Mouse (Mus musculus) induced T-regulatory cell, adult 2 months (primary cell): ENCODE data around the gene Htr1f.

Experiments used
- DNase-seq: peaks from one replicate; pipeline ENCODE4 v3.0.0-alpha.2; 2012; ENCODE audit warnings: low read depth

Htr1f gene

DNA sequence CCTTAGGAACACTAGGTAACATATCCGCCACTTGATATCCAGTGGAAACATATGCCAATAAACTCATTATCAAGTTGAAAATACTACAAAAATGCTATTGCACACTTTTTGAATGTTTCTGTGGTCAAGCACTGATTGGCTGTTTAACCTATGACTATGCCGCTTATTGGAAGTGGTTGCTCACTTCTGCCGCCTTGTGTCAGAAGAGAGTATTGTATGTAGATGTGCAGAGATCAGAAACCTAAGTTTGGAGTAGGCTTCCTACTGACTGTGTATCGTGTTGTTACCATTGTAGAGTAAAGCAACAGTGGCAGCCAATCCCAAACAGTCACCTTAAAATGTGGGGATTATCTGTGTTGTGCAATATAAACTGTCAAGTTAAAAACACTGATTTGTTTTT lies 144.0 kb downstream of the Htr1f start:
- peak; percentile 70 for DNase-seq

DNA sequence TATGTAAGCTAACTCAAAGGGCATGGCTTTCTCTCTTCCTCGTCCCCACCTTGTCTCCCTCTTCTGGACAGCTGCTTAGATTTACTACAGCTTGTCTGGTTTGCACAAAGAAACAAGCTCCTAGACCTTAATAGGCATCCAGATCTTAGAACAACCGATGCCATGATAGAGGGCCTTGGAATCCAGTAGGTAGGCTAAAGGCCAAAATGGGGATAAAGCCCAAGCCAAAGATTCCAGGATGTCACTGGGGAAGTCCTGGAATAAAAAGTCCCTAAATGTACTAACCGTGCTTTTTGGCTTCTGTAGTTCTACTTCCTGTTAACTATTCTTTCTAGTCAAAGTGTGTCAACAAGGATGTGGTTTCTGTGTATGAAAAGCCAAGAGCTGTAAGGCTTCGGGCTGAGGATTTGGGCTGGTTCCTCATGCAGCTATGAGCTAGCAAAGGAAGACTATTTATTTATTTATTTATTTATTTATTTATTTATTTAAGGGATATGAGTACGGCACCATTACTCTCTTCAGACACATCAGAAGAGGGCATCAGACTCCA lies 163.9 kb downstream of the Htr1f start:
- DNase-seq = peak; percentile 69

DNA sequence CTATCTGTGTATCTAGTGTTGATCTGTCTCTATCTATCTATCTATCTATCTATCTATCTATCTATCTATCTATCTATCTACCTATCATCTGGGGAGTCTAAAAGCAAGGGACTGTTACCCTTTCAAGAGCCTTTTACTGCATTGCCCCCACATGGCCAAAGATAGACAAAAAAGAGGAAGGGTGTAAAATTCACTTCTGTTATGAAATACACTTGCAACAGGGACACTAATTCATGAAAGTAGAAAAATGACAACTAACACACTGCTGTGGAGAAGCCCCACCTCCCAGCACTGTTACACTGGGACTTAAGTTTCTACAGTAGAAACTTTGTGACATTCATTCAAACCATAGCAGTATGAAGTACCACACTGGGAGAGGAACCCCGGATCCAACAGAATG lies 170.9 kb downstream of the Htr1f start:
- DNase-seq = no peak

DNA sequence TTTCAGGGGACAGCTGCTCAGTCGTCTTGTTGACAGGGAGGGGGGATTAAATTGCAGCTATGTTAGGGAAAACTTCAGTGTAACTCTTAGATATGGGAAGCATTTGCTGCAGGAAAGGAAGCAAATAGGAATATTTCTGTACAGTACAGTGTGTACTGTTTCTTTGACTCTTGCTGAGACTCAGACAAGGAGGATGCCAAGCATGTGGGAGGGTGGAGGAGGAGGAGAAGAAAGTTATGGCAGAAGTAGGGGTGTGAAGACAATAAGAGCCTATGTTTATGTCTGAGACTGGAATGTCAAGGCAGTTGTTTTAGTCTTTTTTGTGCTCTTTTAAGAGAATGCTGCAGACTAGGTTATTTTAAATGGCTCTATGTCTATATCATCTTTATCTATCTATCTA lies 171.6 kb downstream of the Htr1f start:
- DNase-seq = no peak

DNA sequence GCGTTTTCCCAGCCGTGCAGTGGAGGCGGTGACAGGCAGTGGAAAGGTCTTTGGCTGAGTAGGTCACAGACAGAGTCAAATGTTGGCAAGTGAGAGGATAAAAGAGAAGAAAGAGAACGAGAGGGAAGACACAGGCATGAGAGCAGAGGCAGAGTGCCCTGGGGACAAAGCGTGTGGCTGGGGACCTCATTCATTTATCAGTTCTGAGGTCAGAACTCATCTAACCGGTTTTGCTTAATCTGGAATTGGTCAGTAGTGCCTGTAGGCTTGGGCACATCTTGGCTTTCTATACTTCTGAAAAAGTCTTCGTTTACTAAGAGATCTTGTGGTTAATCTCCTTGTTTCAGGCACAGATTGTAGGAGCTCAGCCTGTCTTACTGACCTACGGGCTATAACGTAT lies 182.2 kb downstream of the Htr1f start:
- DNase-seq = no peak

DNA sequence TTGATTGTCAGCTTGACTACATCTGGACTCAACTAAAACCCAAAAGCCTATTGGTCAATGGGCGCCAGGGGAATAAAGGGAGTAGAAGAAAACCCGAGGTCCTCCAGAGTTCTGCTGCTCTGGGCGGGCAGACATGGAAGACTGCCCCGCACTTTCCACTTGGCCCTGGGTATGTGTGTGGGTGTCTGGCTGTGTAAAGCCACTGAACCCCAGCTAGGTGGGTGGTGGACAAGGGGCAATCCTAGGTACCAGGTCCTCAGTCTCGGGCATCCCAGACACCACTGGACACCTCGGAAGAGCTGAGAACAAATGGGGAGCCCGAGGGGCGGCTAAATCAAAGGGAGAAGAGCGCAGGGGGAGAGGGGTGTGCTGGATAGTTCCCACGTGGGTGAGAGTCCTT lies 196.9 kb downstream of the Htr1f start:
- no peak for DNase-seq

DNA sequence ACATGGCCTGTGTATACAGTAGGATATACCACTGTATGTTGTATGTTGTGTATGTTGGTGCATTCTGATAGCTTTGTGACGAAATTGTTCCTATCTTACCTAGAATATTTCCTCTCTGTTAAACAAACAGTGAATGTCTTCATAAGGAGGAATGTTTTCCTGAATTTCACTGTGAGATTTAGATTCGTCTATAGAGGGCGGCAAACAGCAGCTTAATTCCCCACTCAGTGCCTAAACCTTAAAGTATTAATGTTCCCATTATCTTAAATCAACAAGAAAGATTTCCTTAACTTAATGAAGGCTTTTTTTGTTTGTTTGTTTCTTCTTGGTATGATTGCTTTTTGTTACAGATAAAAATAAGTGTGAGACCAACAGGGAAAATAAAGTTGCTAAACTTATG lies 198.5 kb downstream of the Htr1f start:
- peak; percentile 22 for DNase-seq

DNA sequence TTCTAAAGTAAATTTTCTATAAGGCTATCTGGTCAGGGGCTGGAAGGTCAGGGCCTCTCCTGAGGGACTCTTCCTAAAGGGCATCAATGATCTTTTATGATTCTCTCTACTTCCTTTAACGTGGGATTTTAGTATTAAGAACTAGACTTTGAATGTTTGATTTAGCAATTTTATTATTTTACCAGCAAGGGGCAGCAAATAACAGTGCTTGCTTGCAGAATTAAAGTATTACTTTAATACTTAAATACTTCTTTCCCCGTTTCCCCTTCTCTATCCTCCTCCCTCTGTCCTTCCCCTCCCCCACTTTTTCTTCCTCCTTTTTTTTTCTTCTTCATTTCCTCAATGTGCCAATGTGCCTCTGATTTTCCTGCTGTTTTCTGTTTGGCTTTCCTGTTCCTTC lies 202.3 kb downstream of the Htr1f start:
- DNase-seq = no peak

DNA sequence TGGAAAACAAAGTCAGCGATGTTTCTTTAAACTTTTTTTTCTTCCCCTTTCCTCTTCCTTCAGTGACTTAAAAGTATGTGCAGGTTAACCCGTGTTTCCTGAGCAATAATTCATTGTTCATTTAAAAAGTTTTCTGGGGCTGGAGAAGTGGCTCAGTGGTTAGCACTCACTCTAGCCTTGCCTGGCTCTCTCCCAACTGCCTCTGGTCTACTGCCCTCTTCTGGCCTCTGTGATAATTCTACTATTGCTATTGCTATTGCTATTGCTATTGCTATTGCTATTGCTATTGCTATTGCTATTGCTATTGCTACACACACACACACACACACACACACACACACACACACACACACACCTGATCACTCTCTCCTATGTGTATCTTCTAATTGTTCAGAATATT lies 206.6 kb downstream of the Htr1f start:
- DNase-seq = peak; percentile 69

DNA sequence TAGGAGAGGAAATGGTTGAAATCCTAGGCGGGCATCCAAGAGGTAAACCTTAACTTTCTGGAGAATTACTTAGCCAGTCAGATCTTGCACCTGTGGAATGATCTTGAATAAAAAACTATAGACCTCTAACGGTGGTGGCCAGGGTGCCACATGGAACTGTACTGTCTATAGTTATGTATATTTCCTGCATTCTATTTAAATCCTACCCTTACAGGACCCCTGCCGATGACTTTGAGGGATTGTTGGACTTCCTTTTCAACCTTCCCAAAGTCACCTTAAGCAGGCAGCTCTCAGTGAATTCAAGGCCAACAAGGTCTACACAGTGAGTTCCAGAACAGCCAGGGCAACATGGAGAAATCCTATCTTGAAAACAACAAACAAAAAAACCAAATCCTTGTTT lies 216.2 kb downstream of the Htr1f start:
- DNase-seq = no peak

DNA sequence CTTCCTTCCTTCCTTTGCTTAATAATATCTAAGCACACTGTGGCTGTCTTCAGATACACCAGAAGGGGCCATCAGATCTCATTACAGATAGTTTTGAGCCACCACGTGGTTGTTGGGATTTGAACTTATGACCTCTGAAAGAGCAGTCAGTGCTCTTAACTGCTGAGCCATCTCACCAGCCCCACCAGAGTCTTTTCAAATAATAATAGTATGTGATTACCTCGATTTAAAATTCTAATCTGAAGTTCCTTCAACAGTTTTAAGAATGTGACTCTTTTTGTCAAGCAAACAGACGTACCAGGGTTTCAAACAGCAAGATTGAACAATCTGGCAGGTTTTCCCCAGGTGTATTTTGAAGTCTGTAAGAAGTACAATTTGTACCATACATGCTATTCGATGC lies 220.1 kb downstream of the Htr1f start:
- DNase-seq = no peak

DNA sequence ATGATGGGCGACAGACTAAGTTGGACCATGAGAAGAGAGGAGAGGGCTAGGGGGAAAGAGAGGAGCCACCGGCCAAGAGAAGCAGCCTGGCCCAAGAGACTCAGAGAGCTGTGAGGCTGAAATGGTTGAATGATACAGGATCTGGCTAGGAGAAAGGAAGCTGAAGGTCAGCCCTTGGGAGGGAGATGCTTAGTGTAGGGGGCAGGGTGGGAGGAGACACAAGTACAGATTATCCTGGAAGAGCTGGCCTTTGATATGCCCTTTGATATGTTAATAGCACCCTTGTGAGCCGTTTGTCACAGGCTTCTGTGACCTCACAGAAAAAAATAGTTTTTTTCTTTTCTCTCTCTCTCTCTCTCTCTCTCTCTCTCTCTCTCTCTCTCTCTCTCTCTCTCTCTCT lies 220.5 kb downstream of the Htr1f start:
- DNase-seq = no peak

DNA sequence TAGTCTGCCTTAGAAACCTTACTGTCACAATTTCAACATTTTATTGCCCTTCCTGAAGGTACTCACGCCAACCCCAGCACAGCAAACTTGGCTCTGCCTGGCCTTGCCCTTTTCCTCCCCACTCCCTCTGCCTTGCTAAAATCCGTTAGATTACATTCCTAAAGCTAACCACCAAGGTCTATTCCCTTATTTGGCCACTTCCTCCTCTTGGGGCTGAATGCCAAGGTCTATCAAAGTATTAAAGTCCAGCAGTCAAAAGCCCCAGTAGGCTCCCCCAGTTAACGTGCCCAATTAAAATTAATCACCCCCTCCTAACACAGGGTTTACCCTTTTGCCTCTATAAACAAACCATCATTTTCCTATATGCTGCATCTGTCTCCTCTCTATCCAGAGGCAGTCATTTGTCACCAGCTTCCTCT lies 221.2 kb downstream of the Htr1f start:
- no peak for DNase-seq

DNA sequence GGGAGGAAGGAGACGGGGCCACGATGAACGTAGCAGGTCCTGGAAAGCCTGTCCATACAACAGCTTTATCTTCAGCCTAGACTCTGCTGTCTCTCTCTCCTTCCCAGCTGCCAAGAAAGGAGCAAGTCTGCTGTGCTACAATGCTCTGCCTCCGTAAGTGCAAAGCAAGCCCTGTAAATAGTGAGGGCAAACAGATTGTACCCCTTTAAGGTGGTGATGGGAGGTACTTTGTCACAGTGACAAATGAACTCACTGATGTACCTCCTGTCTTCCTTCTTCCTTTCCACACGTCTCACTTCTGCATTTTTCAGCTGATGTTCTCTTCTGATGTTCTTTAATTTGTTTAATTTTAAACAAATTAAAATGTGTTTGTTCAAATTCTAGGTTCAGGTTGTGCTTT lies 221.8 kb downstream of the Htr1f start:
- no peak for DNase-seq

DNA sequence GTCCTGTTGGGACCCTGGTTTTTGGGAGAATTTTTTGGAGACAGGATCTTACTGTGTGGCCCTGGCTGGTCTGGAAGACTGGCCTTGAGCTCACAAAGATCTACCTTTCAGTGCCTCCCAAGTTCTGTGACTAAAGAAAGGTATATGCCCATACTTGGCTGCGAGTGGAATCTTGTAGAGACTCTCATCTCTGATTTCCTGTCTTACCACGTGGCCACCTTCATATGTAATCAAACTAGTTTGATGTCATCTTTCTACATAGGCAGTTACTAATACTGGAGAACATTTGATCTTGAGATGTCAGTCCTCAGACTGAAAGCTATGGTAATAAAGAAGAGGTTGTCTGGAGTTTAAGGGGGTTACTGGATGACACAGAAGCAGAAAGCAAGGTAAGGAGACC lies 224.2 kb downstream of the Htr1f start:
- DNase-seq = no peak

DNA sequence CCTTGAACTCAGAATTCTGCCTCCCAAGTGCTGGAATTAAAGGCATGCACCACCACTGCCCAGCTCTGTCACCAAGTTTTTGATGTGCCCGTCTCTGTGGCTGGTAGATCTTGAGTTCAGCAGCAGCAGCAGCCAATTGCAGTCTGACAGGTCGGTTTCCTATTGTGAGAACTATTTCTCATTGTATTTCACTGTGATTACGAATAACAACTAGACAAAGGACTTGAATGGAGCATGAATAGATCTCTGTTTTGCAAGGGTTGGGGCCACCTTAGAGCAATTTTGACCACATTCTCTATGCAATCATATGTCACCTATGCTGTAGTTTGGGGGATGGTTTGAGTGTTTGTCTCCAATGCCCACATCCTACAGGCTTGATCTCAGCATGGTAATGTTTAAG lies 224.7 kb downstream of the Htr1f start:
- no peak for DNase-seq

DNA sequence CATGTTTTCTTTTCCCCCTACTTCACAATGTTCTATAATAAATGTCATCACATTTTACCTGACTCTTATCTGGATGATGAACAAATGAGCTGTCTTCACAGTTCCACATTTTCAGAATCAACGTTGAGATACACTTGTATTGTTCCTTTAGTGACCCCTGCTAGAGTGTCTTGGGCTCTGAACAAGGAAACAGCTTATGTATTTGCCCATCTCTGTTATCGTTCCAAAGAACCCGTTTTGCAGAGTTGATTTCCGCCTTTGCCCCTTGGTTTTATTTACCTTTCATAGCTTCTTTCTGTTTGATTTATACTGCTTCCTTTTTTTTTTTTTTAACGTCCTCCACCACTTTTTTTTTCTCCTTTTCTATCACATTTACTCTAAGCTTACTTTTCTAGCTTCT lies 225.9 kb downstream of the Htr1f start:
- no peak for DNase-seq

DNA sequence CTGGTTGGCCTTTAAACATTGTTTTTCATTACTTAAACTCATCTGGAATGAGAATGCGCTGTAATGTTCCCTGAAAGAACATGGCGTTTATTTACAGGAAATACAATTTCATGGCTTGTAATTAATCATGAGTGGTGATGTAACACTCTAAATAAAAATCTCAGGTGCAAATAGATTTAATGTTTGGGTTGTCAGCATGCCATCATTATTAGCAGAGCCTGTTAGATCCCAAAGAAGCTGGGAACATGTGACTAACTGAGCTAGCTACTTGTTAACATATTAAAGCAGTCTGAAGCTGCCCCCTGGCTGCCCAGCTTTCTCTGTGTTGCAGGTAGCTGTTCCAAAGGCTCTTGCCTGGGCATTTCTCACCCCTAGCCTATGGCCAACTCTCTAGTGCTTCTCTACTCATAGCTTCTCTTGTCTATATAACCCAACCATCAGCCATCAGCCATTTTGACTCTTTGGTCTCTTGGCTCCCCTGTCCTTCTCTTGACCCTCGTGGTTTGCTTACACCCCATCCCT lies 227.0 kb downstream of the Htr1f start:
- no peak for DNase-seq

DNA sequence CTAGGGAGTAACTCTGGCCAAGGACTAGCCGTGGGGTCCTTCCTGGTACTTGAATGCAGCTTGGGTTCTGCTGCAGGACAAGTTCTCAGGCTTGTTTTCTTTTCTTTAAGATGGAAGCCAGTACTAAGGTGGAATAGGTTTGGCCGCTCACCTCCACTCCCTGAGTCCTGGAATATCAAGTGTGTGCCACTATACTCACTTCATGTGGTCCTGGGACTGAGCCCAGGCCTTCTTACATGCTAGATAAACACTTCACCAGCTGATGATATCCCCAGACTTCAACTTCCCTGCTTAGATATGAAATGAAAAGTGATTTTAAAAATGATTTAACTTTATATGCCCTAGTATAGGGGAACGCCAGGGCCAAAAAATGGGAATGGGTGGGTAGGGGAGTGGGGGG lies 228.3 kb downstream of the Htr1f start:
- DNase-seq = no peak

DNA sequence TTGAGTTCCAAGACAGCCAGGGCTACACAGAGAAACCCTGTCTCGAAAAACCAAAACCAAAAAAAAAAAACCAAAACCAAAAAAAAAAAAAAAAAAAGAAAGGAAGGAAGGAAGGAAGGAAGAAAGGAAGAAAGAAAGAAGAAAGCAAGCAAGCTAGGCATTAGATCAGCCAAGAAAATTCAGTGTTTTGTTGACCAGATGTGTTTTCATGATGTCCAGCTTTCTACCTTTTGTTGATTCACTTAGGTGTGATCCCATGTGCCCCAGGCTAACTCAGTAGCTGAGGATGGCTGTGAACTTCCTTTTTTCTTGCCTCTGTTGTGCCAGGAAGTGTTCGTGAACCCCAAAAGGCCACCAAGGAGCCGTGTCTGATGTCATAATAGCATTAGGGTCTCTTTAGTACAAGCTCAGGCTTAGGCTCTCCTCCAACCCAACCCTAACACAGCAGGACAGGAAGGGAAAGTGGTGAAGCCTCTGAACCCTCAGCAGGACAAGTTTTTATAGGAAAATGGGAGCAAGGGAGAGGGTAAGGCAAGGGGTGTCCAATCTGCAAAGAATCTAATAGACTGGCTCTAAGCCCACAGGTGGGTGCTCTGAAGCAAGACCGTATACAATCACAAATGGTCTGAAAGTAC lies 228.9 kb downstream of the Htr1f start:
- no peak for DNase-seq

DNA sequence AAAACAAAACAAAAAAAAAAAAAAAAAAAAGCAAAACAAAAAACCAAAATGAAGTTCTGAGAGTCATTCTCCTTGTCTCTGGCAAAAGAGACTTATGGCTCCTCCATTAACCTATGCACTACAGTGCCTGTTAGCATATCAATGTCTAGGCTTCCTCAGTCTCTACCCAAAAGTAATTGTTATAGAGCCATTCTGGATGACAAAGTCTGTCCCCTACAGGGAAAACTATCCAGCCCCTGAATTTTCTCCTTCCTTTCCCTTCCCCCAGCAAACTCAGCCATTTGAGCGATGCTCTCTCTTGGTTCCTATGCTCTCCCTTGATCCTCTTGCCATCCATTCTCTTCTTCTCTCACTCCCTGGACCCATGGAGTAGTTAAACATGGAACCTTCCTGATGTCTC lies 229.8 kb downstream of the Htr1f start:
- DNase-seq = no peak

DNA sequence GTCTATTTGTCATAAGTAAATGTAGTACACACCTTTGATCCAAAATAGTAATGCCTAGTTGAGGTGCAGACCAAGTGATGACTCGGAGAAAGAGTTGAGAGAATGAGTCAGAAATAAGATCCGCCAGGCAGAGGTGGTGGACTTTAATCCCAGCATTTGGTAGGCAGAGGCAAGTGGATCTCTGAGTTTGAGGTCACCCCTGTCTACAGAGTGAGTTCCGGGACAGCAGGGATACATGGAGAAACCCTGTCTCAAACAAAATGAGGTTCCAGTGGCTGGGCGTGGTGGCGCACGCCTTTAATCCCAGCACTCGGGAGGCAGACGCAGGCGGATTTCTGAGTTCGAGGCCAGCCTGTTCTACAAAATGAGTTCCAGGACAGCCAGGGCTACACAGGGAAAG lies 230.3 kb downstream of the Htr1f start:
- DNase-seq = no peak
